Mouse (Mus musculus): ENCODE measurements around the gene Fblim1. TPM values are rescaled to one million over a fixed set of nuclear protein-coding genes. Genes with fewer than 3 reads are reported as not detected.
A peak's percentile ranks its signal among the peaks of the same experiment; 100 is the strongest.

The Fblim1 gene
- polyA plus RNA-seq, 1 experiment from 2014 or later: 65.4 TPM

DNA sequence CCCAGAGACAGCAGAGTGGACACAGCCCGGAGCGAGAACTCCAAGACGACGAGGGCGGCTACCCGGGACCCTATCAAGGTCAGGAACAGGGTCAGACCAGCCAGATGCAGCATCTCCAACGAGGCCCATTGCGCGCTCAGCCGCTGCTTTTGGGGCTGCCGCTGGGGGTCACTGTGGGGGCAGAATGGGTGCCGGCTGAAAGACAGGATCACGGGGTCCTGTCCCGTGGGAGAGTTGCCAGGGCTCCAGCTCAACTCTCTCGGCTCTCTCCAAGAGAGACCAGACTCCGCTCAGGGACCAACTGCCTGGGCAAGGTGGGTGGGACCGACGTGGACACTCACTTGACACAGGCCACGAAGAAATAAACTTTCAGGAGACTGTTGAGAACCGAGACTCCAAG, 11.4 kb upstream of the Fblim1 start:
- Histone ChIP-seq H3K9ac (replicated peaks) (peak overlapping the region; percentile 42; the same call in 1 of the 2 replicates), H3K4me2 (peak overlapping the region; percentile 59), H3K27ac (no peak overlapping the region), H3K9me3 (no peaks in the 10 kb centered on the region), H3K4me3 (replicated peaks) (peak overlapping the region; percentile 32), H3K36me3 (no peaks in the 10 kb centered on the region), H3K4me1 (replicated peaks) (peaks cover 16% of the 10 kb centered on the region), H3K27me3 (no peaks in the 10 kb centered on the region)
- peak; percentile 23; the same call in 1 of the 2 replicates for ATAC-seq (ENCODE audit: insufficient number of reproducible peaks, insufficient read depth, low FRiP score, low TSS enrichment, low read depth)
- WGBS: 3% methylated on average over 20 of the region's 20 CpGs

DNA sequence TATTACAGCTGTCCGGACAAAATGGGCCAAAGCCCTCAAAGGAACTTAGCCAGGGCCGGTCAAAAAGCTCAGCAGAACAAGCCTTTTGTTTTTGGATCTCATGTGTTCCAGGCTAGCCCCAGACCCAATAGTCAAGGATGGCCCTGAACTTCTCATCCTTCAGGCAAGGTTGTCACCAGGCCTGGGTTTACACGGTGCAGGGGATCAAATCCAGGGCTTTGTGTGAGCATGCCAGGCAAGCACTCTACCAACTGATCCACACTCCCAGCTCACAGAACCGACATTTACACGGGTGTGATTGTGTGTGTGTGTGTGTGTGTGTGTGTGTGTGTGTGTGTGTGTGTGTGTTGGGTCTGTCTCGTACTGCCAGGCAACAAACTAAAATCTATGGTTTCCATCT, 10.9 kb upstream of the Fblim1 start:
- H3K36me3 ChIP-seq: no peaks in the 10 kb centered on the region
- WGBS: 77% methylated on average over 6 of the region's 6 CpGs
- H3K27me3 ChIP-seq: no peaks in the 10 kb centered on the region
- peaks cover 16% of the 10 kb centered on the region for H3K4me1 ChIP-seq (replicated peaks)
- H3K9me3 ChIP-seq: no peaks in the 10 kb centered on the region
- H3K4me3 ChIP-seq (replicated peaks): no peak overlapping the region
- no peak overlapping the region for H3K27ac ChIP-seq
- no peak overlapping the region; the same call in 1 of the 2 replicates for H3K4me2 ChIP-seq
- ATAC-seq (ENCODE audit: insufficient number of reproducible peaks, insufficient read depth, low FRiP score, low TSS enrichment, low read depth): no peak
- H3K9ac ChIP-seq (replicated peaks): no peak overlapping the region

DNA sequence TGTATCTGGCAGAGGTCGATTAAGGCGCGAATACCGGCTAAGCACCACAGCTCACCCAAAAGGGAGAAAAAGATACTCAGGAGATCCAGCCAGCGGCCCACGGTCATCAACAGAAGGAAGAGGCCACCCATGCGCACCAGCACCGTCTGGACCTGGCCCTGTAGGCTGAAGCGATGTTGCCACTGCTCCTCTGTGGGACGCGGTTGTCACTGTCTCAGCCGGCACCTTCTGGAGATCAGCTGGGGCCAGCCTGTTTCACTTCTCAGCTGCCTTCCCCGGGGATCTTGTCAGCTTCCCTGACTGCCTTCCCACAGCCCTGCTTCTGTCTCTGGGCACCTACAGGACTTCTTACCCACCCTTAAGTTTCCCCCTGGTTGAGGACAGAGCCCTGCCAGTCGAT, 9.1 kb upstream of the Fblim1 start:
- no peaks in the 10 kb centered on the region for H3K9me3 ChIP-seq
- no peak overlapping the region for H3K9ac ChIP-seq (replicated peaks)
- H3K27me3 ChIP-seq: no peaks in the 10 kb centered on the region
- no peak overlapping the region for H3K27ac ChIP-seq
- H3K4me3 ChIP-seq (replicated peaks): no peak overlapping the region
- WGBS: 86% methylated on average over 14 of the region's 14 CpGs
- ATAC-seq (ENCODE audit: insufficient number of reproducible peaks, insufficient read depth, low FRiP score, low TSS enrichment, low read depth): no peak
- H3K36me3 ChIP-seq: no peaks in the 10 kb centered on the region
- H3K4me2 ChIP-seq: no peak overlapping the region
- peaks cover 16% of the 10 kb centered on the region for H3K4me1 ChIP-seq (replicated peaks)

DNA sequence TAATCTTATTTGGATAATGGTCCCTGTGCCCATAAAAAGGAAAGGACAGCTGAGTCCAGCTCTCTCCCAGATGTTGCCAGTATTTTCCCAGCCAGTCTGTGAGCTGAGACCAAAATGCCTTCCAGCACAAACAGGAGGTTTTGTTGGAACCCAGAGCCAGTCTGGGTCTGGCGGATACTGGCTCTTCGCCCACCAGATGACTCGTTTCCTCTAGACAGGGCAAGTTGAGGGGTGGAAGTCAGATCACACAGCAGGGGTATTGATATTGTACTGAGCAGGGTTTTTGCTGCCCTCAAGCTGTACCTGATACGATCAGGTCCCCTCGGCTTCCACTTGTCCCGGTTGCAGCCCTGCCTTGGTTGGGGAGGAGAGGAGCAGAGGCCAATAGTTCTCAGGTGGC, 3.6 kb upstream of the Fblim1 start:
- H3K4me1 ChIP-seq (replicated peaks): 0 out of 2 replicates have a peak, but pooled peaks cover under 1% of the 10 kb centered on the region
- H3K36me3 ChIP-seq: no peaks in the 10 kb centered on the region
- H3K9ac ChIP-seq (replicated peaks): no peak overlapping the region
- no peak overlapping the region for H3K27ac ChIP-seq
- no peak overlapping the region for H3K4me2 ChIP-seq
- 77% methylated on average over 6 of the region's 6 CpGs for WGBS
- no peak overlapping the region for H3K4me3 ChIP-seq (replicated peaks)
- H3K27me3 ChIP-seq: no peaks in the 10 kb centered on the region
- H3K9me3 ChIP-seq: no peaks in the 10 kb centered on the region
- ATAC-seq (ENCODE audit: insufficient number of reproducible peaks, insufficient read depth, low FRiP score, low TSS enrichment, low read depth): no peak

DNA sequence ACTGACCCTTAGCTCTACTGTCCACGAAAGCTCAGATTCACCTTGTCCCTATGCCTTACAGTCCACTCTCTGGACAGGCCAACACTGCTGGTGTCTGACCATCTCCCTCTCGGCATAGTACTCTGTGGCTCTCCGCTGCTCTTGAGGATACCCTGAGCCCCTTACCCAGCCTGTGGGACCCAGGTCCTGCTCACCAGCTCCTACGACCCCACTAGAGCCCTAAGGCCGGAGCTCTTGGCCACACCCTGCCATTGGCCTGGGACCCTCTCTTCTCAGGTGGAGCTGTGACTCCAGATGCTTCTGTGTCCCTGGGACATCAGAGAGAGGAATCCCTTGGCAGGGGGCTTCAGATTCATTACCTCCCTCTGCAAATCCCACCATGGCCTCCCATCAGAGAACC, 475 bp downstream of the Fblim1 start:
- Histone ChIP-seq H3K4me2 (no peak overlapping the region), H3K9ac (replicated peaks) (no peak overlapping the region), H3K36me3 (no peaks in the 10 kb centered on the region), H3K4me3 (replicated peaks) (no peak overlapping the region), H3K27me3 (no peaks in the 10 kb centered on the region), H3K4me1 (replicated peaks) (peaks cover 6% of the 10 kb centered on the region), H3K27ac (no peak overlapping the region), H3K9me3 (no peaks in the 10 kb centered on the region)
- WGBS: 86% methylated on average over 5 of the region's 5 CpGs
- no peak for ATAC-seq (ENCODE audit: insufficient number of reproducible peaks, insufficient read depth, low FRiP score, low TSS enrichment, low read depth)

DNA sequence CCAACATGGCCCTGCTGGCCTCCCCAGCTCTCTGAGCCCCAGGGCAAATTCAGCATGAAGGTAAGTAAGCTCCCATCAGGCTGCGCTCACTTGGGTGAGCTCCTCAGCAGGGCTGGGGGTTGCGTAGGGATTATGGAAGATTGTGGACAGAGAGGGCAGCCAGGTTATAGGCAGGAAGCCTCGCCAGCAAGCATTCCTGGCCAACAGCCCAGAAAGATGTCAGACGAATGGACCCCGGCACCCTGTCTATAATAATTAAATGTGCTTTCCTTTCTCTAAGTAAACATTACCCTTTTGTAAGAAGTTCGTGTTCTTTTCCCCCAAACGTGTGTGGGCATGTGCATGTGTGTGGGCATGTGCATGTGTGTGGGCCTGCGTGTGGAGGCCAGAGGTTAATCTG, 1.4 kb downstream of the Fblim1 start:
- no peak overlapping the region for H3K27ac ChIP-seq
- no peak overlapping the region for H3K4me3 ChIP-seq (replicated peaks)
- H3K27me3 ChIP-seq: no peaks in the 10 kb centered on the region
- H3K9me3 ChIP-seq: no peaks in the 10 kb centered on the region
- H3K4me1 ChIP-seq (replicated peaks): peaks cover 13% of the 10 kb centered on the region
- H3K9ac ChIP-seq (replicated peaks): no peak overlapping the region
- H3K36me3 ChIP-seq: no peaks in the 10 kb centered on the region
- no peak for ATAC-seq (ENCODE audit: insufficient number of reproducible peaks, insufficient read depth, low FRiP score, low TSS enrichment, low read depth)
- 73% methylated on average over 8 of the region's 8 CpGs for WGBS
- H3K4me2 ChIP-seq: no peak overlapping the region

DNA sequence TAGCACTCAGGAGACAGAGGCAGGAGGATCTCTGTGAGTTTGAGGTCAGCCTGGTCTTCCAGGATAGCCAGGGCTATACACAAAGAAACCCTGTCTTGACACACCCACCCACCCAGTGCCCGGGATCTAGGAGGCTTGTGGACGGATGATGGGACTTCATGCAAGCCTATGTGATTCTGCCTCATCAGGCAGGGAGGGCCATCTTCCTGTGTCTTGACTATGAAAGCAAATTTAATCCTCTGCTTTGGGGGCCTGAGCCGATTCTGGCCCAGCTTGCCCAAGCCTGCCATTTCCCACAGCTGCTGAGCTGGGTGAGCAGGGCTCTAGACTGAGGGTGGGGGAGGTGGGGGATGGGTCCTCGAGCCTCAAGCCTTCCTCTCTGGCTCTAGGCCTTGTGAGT, 2.0 kb downstream of the Fblim1 start:
- no peak overlapping the region for H3K4me2 ChIP-seq
- 75% methylated on average over 4 of the region's 4 CpGs for WGBS

DNA sequence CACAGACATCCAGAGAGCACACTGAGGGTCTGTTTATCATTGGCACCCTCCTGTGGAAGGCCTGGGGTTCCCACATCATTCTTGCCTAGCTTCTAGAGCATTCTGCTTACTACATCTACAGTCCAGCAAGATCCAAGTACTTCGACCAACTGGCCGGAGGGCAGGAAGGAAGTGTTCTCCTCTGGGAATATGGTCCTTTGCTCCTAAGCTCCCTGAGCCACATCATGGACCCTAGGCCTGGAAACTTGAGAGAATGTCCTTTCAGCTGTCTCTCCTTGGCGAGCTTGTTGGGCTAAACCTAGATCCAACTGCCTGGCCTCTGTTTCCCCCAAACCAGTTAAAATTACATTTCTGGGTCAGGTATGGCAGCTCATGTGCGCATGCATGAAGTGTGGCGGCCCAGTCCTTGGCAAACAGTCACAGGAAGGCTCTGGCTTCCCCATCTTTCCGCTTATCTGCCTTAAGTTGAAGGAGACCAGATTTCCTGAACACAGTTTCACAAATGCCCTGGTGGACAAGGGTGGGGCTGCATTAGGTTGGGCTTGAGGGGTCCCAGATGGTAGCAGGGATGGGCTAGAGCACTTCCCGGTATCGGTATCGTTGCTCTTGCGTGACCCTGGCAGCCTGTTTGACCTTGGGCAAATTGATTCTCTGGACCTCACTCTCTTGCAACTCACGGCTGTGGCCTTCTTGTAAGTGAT, 3.2 kb downstream of the Fblim1 start:
- no peak overlapping the region for H3K4me2 ChIP-seq
- H3K9me3 ChIP-seq: no peaks in the 10 kb centered on the region
- ATAC-seq (ENCODE audit: insufficient number of reproducible peaks, insufficient read depth, low FRiP score, low TSS enrichment, low read depth): no peak
- peaks cover 25% of the 10 kb centered on the region for H3K4me1 ChIP-seq (replicated peaks)
- WGBS: 77% methylated on average over 11 of the region's 11 CpGs
- no peaks in the 10 kb centered on the region for H3K36me3 ChIP-seq
- no peaks in the 10 kb centered on the region for H3K27me3 ChIP-seq
- H3K27ac ChIP-seq: no peak overlapping the region
- no peak overlapping the region for H3K4me3 ChIP-seq (replicated peaks)
- no peak overlapping the region for H3K9ac ChIP-seq (replicated peaks)

More for the DNA sequence above, 2.0 kb downstream of the Fblim1 start:
- H3K9me3 ChIP-seq: no peaks in the 10 kb centered on the region
- ATAC-seq (ENCODE audit: insufficient number of reproducible peaks, insufficient read depth, low FRiP score, low TSS enrichment, low read depth): no peak
- no peak overlapping the region for H3K4me3 ChIP-seq (replicated peaks)
- peaks cover 14% of the 10 kb centered on the region for H3K4me1 ChIP-seq (replicated peaks)
- H3K36me3 ChIP-seq: no peaks in the 10 kb centered on the region
- H3K9ac ChIP-seq (replicated peaks): no peak overlapping the region
- H3K27me3 ChIP-seq: no peaks in the 10 kb centered on the region
- no peak overlapping the region for H3K27ac ChIP-seq

DNA sequence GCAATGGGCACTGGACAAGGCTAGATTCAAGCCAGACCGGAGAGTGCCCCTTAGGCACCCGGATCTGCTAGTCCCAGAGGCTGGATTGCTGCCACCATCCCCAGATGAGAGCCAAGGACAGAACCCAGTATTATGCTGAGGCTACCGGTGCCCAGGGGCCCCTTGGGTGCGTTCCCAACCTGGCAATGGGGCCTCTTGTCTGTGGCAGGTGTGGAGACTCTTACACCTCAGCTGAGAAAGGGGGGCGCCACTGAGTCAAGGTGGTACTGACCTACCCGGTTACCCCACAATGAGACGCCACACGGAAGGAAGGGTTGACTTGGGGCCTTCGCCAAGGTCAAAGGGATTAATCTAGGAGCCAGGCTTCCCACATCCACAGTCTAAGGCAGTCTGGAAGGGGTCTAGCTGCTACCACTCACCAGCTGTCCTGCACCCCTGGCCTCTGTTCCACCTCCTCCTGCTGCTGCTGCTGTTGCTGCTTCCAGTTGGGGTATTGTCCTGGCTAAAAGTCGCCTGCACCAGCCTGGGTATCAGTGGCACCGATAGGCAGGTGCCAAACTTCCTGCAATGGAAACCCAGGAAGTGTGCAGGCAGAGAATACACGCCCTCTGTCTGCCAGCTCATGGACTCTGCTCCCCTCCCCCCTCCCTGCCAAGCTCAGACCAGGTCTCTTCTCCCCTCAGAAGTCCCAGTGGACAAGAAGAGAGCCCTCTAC, 4.6 kb downstream of the Fblim1 start:
- H3K27me3 ChIP-seq: no peaks in the 10 kb centered on the region
- peaks cover 27% of the 10 kb centered on the region for H3K4me1 ChIP-seq (replicated peaks)

DNA sequence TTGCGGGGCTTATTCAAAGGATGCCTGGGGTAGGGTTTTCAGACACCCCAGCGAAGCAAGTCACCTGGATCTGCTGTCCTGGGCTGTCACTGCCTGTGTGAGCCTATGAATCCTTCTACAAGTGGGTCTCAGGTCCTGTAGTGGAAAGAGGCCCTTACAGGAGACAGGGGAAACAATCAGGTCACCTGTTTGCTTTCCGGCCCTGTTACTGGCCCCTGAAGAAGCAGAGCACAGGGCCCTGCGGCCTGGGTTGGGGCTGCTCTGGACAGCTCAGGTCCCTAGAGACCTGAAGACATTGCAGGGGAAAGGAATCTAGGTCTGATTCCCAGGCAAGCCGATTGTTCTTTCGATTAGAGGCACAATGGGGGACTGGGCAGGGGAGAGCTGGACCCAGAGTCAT, 5.5 kb downstream of the Fblim1 start:
- peaks cover 27% of the 10 kb centered on the region for H3K4me1 ChIP-seq (replicated peaks)

More for the DNA sequence above, 4.6 kb downstream of the Fblim1 start:
- no peak overlapping the region for H3K27ac ChIP-seq
- no peaks in the 10 kb centered on the region for H3K36me3 ChIP-seq
- no peaks in the 10 kb centered on the region for H3K9me3 ChIP-seq
- no peak overlapping the region for H3K9ac ChIP-seq (replicated peaks)
- H3K4me2 ChIP-seq: no peak overlapping the region
- ATAC-seq (ENCODE audit: insufficient number of reproducible peaks, insufficient read depth, low FRiP score, low TSS enrichment, low read depth): no peak
- WGBS: 71% methylated on average over 12 of the region's 12 CpGs
- H3K4me3 ChIP-seq (replicated peaks): no peak overlapping the region

DNA sequence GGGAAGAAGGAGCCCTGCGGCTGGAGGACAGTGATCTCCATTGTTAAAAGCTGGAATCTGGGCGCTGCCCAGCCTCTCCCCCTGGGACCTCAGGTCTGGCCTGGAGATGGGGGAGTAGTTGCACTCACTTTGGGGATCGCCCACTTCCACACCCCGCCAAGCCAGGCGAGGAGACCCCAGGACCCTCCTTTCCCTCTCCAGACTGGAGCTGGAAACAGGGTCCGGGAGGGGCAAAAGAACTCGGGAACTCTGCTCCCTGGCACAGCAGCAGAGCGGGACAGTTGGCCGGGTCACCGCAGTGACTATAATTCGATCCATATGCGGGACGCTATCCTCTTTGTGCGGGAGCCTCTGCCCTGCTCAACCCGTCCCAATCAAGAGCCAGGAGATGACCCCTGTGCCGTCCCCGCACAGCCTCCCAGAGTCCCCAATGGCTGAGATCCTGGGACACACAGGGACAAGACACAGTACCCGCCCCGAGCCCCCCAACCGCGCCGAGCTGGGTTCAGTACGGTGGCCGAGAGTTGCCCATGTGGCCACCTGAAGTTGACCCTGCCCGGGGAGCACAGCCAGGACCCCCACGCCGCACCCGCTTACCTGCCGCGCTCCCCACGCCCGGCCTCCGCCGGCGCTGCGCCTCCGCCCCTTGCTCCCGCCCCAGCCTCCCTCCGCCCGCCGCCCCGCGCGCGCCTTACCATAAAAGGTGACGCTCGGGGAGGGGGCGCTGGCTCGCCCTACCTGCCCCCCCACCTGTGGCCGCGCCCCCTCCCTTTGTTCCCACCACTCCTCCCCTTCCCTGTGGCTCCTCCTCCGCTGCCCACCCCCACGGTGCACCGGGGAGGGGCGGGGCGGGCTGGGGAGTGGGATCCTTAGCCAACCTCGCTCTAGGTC, 6.4 kb downstream of the Fblim1 start:
- peak overlapping the region; percentile 88 for H3K4me2 ChIP-seq
- 2% methylated on average over 46 of the region's 57 CpGs for whole genome bisulfite sequencing
- peak; percentile 46 for ATAC-seq (ENCODE audit: insufficient number of reproducible peaks, insufficient read depth, low FRiP score, low TSS enrichment, low read depth)
- peak overlapping the region; percentile 84 for H3K27ac ChIP-seq
- H3K4me3 ChIP-seq (replicated peaks): peak overlapping the region; percentile 66
- H3K27me3 ChIP-seq: no peaks in the 10 kb centered on the region
- no peaks in the 10 kb centered on the region for H3K9me3 ChIP-seq
- peaks cover 26% of the 10 kb centered on the region for H3K4me1 ChIP-seq (replicated peaks)
- peaks cover 15% of the 10 kb centered on the region for H3K36me3 ChIP-seq
- H3K9ac ChIP-seq (replicated peaks): peak overlapping the region; percentile 78

More for the DNA sequence above, 5.5 kb downstream of the Fblim1 start:
- Histone ChIP-seq H3K27me3 (no peaks in the 10 kb centered on the region), H3K9ac (replicated peaks) (no peak overlapping the region), H3K4me3 (replicated peaks) (peak overlapping the region; percentile 66; the same call in 1 of the 2 replicates), H3K4me2 (0 out of 2 replicates have a peak overlapping the region, but pooled peaks have one; percentile 88), H3K27ac (peak overlapping the region; percentile 84), H3K9me3 (no peaks in the 10 kb centered on the region), H3K36me3 (peaks cover 7% of the 10 kb centered on the region)
- ATAC-seq (ENCODE audit: insufficient number of reproducible peaks, insufficient read depth, low FRiP score, low TSS enrichment, low read depth): no peak
- 34% methylated on average over 6 of the region's 6 CpGs for WGBS
